Mouse (Mus musculus) hindbrain, embryonic 16.5 days (tissue): Measurements from ENCODE around the gene Capn10. TPM values are rescaled to one million over a fixed set of nuclear protein-coding genes. Genes with fewer than 3 reads are reported as not detected.

Experiments used
- ATAC-seq: fragments of 200-750 bp; cut with Nextera tagmentation; 2 replicates; pipeline ENCODE4 v1.8.0; 2017; ENCODE audit warnings: moderate TSS enrichment, moderate library complexity
- H3K27ac ChIP-seq: fragments of 300-500 bp; sonication (generic); 2 replicates; pipeline ENCODE4 v1.5.1; 2014; ENCODE audit warnings: low read depth, mild to moderate bottlenecking, control low read depth, low read length, moderate library complexity
- H3K27me3 ChIP-seq: fragments of 300-500 bp; sonication (generic); replicated peaks from 2 replicates; pipeline ENCODE4 v1.6.1; 2014; ENCODE audit warnings: low read length; ENCODE audit not compliant: control insufficient read depth, insufficient read depth
- H3K36me3 ChIP-seq: fragments of 300-500 bp; sonication (generic); 2 replicates; pipeline ENCODE4 v1.6.1; 2014; ENCODE audit warnings: mild to moderate bottlenecking, low read length, moderate library complexity, mixed read lengths; ENCODE audit not compliant: control insufficient read depth, insufficient read depth
- H3K4me1 ChIP-seq: fragments of 300-500 bp; sonication (generic); 2 replicates; pipeline ENCODE4 v1.6.1; 2014; ENCODE audit warnings: low read depth, low read length; ENCODE audit not compliant: control insufficient read depth, insufficient read depth
- H3K4me2 ChIP-seq: fragments of 300-500 bp; sonication (generic); 2 replicates; pipeline ENCODE4 v1.6.1; 2014; ENCODE audit warnings: mild to moderate bottlenecking, low read length, control low read depth, moderate library complexity
- H3K4me3 ChIP-seq: fragments of 300-500 bp; sonication (generic); 2 replicates; pipeline ENCODE4 v1.5.1; 2014; ENCODE audit warnings: mild to moderate bottlenecking, low read length, control low read depth, moderate library complexity
- H3K9ac ChIP-seq: fragments of 300-500 bp; sonication (generic); 2 replicates; pipeline ENCODE4 v1.6.1; 2014; ENCODE audit warnings: low read depth, mild to moderate bottlenecking, control low read depth, low read length, moderate library complexity
- H3K9me3 ChIP-seq: fragments of 300-500 bp; sonication (generic); 2 replicates; pipeline ENCODE4 v1.6.1; 2014; ENCODE audit warnings: mild to moderate bottlenecking, low read length, moderate library complexity; ENCODE audit not compliant: control insufficient read depth
- WGBS: fragments of 180-500 bp; shearing (Covaris S2); extraction: QIAGEN DNeasy Blood & Tissue Kit; methylation state at CpG from one replicate; pipeline ENCODE4 v1.1.7; 2014; 5-methylcytosine and 5-hydroxymethylcytosine counted together
- polyA plus RNA-seq: library from polyadenylated mRNA; unstranded; fragments of >200 nt; fragmentation: Nextera tagmentation; extraction: Ambion mirVana; gene quantifications from 2 replicates; pipeline ENCODE4 v1.2.1, GENCODE M21; 2015

The Capn10 gene
- polyA plus RNA-seq, 1 experiment from 2014 or later = 60.7 TPM

GRCm38 (mm10) chr1:92906779-92907631 is 27.2 kb upstream of the Capn10 start, which contains the start of gene Dusp28:
TSS of gene Dusp28 (plus strand) at chr1:92906981.
- no peaks in the 10 kb centered on the region for H3K36me3 ChIP-seq
- no peaks in the 10 kb centered on the region for H3K27me3 ChIP-seq
- H3K27ac ChIP-seq = peak within 1 kb of the TSS; percentile 93
- H3K4me1 ChIP-seq = peaks cover 31% of the 10 kb centered on the region
- no peaks in the 10 kb centered on the region for H3K9me3 ChIP-seq
- ATAC-seq = peak; percentile 91
- H3K9ac ChIP-seq = peak within 1 kb of the TSS; percentile 84
- under 1% methylated on average over 67 of the region's 81 CpGs for WGBS
- H3K4me3 ChIP-seq = peak within 1 kb of the TSS; percentile 83
- peak within 1 kb of the TSS; percentile 90 for H3K4me2 ChIP-seq

DNA sequence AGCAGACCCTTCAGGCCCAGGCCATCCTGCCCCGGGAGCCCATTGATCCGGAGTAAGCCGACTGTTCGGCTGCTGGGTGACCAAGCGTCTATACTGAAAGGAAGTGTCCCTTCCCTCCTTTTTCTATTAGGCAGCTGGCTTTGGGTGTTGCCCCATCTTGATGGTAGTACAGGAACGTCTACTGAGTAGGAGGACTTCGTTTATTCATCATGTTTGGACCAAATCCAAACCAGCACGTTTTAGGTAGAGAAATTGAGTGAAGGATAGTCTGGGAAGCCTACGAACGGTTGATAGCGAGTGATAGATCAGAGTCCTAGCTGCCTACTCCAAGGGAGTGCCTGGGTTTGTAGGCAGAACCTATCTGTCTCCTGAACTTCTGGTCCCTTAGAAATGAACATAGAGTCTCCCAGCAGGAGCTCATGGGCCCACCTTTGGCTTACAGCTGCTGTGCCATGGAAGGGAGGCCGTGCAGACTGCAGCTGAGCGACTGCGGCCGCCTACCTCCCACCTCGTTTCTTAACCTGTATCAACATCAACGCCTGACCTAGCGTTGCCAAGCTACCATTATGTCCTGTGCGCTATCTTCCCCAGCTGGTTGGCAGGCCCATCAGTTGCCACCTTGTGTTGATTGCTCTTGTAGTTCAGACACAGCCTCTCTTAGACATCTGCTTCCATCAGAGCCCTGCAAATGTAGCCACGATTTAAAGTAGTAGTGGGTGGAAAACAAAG is 26.4 kb upstream of the Capn10 start:
- WGBS = 45% methylated on average over 20 of the region's 20 CpGs
- peaks cover 35% of the 10 kb centered on the region for H3K4me1 ChIP-seq

DNA sequence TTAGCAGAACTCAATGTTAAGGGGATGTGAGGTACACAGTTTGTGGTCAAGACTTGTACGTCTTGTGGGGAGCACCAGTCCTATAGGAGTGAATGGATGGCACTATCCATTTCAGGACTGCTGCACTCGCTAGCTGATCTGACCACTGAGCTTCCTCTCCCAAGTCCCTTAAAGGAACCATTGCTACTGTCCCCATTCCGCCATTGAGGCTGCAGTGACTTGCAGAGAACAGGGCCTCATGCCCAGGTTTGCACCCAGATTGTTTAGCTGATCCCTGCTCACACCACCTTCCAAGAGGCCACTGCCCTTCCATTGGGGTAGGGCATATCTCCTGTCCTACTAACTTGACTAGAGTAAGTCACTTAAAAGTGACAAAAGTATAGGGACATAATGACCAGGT is 25.5 kb upstream of the Capn10 start:
- Histone ChIP-seq H3K27ac (no peak overlapping the region), H3K4me1 (peaks cover 36% of the 10 kb centered on the region), H3K4me2 (no peak overlapping the region), H3K27me3 (no peaks in the 10 kb centered on the region), H3K36me3 (no peaks in the 10 kb centered on the region), H3K4me3 (no peak overlapping the region), H3K9ac (no peak overlapping the region), H3K9me3 (no peaks in the 10 kb centered on the region)
- ATAC-seq = no peak
- 96% methylated on average over 3 of the region's 3 CpGs for WGBS

More for the DNA sequence above, 26.4 kb upstream of the Capn10 start:
- Histone ChIP-seq H3K36me3 (no peaks in the 10 kb centered on the region), H3K9ac (peak overlapping the region; percentile 84), H3K4me2 (peak overlapping the region; percentile 90), H3K27ac (peak overlapping the region; percentile 93), H3K27me3 (no peaks in the 10 kb centered on the region), H3K4me3 (peak overlapping the region; percentile 83), H3K9me3 (no peaks in the 10 kb centered on the region)
- ATAC-seq = no peak

DNA sequence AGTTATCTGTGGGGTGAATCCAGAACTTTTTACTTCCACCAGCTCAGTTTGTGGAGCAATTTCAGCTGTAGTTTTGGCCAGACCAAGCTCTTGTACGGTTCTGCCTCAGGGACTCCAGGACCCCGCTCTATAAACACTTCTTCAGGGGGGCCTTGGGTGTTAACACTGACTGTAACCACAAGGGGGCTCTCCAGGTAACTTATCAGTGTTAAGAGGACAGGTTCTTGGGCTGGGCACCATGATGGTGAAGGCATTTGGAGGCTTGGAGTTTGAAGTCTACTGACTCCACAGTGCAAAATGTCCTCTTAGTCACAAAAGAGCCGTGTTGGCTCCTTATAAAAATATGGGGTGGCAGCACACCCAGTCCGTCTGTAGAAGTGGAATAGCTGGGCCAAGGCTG is 25.1 kb upstream of the Capn10 start:
- H3K27me3 ChIP-seq = no peaks in the 10 kb centered on the region
- no peaks in the 10 kb centered on the region for H3K9me3 ChIP-seq
- no peak overlapping the region for H3K4me2 ChIP-seq
- no peaks in the 10 kb centered on the region for H3K36me3 ChIP-seq
- H3K9ac ChIP-seq = no peak overlapping the region
- WGBS = 55% methylated on average over 4 of the region's 4 CpGs
- peaks cover 36% of the 10 kb centered on the region for H3K4me1 ChIP-seq
- H3K27ac ChIP-seq = no peak overlapping the region
- ATAC-seq = no peak
- no peak overlapping the region for H3K4me3 ChIP-seq

DNA sequence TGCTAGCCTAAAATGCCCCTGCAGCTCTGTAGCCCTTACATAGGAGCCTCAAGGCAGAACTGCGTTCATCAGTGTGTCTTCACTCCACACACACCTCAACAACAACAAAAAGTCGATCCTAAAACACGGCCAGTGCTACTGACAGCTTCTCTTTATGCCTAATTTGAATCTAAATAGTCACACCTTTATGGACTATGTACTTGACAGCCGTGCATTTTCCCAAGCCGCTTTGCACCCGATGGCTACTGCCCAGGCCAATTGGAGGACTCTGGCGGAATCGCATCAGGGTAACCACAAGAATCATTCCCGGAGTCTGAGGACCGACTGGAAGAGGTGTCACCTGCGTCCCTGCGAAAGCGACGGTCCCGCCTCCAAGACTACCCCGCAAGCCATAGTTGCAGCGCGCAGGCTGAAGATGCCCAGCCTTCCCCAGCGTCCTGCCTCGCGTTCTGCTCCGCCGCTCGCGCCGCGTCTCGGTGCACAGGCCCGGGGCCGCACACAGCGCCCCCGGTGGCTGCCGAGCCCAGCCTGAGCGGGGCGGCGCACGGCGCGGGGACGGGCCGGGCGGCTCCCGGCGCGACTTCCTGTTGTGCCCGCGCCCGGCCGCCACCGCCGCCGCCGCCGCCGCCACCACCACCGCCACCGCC is 23.8 kb upstream of the Capn10 start, which contains the start of gene Rnpepl1:
TSS of gene Rnpepl1 (plus strand) at position 545 of the 647 bp plus-strand sequence.
- H3K4me1 ChIP-seq = peaks cover 36% of the 10 kb centered on the region
- WGBS = under 1% methylated on average over 27 of the region's 57 CpGs
- no peaks in the 10 kb centered on the region for H3K9me3 ChIP-seq

DNA sequence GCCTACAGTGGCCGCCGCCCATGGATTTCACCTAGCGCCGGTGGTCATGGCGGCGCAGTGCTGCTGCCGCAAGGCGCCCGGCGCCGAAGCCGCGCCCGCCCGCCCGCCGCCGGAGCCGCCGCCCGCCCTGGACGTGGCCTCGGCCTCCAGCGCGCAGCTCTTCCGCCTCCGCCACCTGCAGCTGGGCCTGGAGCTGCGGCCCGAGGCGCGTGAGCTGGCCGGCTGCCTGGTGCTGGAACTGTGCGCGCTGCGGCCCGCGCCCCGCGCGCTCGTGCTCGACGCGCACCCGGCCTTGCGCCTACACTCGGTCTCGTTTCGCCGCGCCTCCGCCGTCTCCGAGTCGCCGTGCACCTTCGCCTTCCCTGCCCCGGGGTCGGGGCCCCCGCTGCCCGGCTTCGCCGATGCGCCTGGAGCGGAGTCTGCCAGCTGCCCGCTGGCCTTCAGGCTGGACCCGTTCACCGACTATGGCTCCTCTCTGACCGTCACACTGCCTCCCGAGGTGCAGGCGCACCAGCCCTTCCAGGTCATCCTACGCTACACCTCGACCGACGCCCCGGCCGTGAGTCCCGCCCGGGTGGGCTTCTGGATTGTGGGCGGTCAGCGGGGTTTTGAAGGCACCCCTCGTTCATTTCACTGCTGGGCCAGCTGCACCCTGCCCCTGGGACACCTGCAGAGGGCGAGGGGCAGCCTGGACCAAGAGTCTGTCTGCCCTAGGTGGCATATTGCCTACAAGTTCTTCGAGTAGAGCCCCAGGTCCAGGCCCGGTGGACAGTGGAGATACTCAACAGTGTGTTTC is 23.1 kb upstream of the Capn10 start:
- H3K9ac ChIP-seq = peak overlapping the region; percentile 91
- no peaks in the 10 kb centered on the region for H3K9me3 ChIP-seq
- H3K36me3 ChIP-seq = peaks cover 11% of the 10 kb centered on the region
- H3K4me1 ChIP-seq = peaks cover 36% of the 10 kb centered on the region
- no peaks in the 10 kb centered on the region for H3K27me3 ChIP-seq
- peak overlapping the region; percentile 85 for H3K4me3 ChIP-seq
- WGBS = 2% methylated on average over 66 of the region's 85 CpGs
- peak; percentile 25 for ATAC-seq
- H3K27ac ChIP-seq = peak overlapping the region; percentile 94
- peak overlapping the region; percentile 95 for H3K4me2 ChIP-seq

More for the DNA sequence above, 23.8 kb upstream of the Capn10 start, which contains the start of gene Rnpepl1:
- H3K36me3 ChIP-seq = peaks cover 4% of the 10 kb centered on the region
- H3K9ac ChIP-seq = peak within 1 kb of the TSS; percentile 91
- no peaks in the 10 kb centered on the region for H3K27me3 ChIP-seq
- H3K4me2 ChIP-seq = peak within 1 kb of the TSS; percentile 95
- H3K4me3 ChIP-seq = peak within 1 kb of the TSS; percentile 85
- peak; percentile 69 for ATAC-seq
- H3K27ac ChIP-seq = peak within 1 kb of the TSS; percentile 94

DNA sequence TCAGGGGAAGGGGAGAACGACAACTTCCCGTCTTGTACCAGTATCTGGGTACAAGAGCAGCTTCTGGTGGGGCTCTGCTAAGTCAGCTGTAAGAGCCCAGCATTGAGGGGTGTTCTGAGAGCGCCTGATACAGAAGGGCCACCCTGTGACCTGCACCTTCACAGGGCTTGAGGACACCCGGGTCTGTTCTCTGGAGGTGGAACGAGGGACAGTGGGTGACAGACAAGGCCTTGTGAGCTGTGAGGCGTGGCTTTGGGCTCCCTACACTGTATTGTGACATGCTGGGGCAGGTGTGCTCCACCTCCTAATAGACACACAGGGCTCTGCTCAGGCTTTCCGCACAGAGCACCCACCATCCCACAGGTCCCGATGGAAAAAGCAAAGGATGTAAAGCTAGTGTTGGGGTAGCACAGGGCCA is 22.4 kb upstream of the Capn10 start:
- peaks cover 33% of the 10 kb centered on the region for H3K4me1 ChIP-seq
- H3K4me2 ChIP-seq = peak overlapping the region; percentile 95

DNA sequence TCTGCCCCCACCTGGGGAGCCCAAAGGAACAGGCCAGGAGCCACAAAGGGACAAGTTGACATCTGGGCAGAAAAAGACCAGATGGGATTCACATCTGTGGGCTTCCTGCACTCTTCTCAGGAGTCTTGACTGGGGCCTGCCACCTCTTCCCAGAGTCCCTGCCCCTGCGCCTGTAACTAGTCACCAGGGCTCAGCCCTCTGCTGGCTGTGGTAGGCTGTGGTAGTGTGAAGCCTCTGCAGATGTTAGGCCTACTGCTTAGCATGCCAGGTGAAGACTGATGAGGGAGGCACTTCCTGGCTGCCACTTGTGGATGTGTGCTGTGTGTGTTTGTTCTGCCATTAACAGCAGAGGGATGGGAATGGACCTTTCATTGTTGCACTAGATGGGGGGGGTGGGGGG is 21.9 kb upstream of the Capn10 start:
- H3K36me3 ChIP-seq = peaks cover 23% of the 10 kb centered on the region
- peak overlapping the region; percentile 95 for H3K4me2 ChIP-seq
- H3K9me3 ChIP-seq = no peaks in the 10 kb centered on the region
- peaks cover 33% of the 10 kb centered on the region for H3K4me1 ChIP-seq
- peak overlapping the region; percentile 91 for H3K9ac ChIP-seq
- H3K27me3 ChIP-seq = no peaks in the 10 kb centered on the region
- peak overlapping the region; percentile 85 for H3K4me3 ChIP-seq
- ATAC-seq = no peak
- H3K27ac ChIP-seq = peak overlapping the region; percentile 94
- WGBS = 47% methylated on average over 1 of the region's 1 CpGs

More for the DNA sequence above, 22.4 kb upstream of the Capn10 start:
- H3K27ac ChIP-seq = peak overlapping the region; percentile 94
- WGBS = 33% methylated on average over 8 of the region's 8 CpGs
- peak overlapping the region; percentile 85 for H3K4me3 ChIP-seq
- no peaks in the 10 kb centered on the region for H3K9me3 ChIP-seq
- no peaks in the 10 kb centered on the region for H3K27me3 ChIP-seq
- H3K36me3 ChIP-seq = peaks cover 17% of the 10 kb centered on the region
- ATAC-seq = no peak
- peak overlapping the region; percentile 91 for H3K9ac ChIP-seq
